Mouse (Mus musculus): ENCODE results near the gene Hydin. TPM values are rescaled to one million over a fixed set of nuclear protein-coding genes. Genes with fewer than 3 reads are reported as not detected.

Gene Hydin
- polyA plus RNA-seq, 1 experiment from 2014 or later: 0.14 TPM

DNA sequence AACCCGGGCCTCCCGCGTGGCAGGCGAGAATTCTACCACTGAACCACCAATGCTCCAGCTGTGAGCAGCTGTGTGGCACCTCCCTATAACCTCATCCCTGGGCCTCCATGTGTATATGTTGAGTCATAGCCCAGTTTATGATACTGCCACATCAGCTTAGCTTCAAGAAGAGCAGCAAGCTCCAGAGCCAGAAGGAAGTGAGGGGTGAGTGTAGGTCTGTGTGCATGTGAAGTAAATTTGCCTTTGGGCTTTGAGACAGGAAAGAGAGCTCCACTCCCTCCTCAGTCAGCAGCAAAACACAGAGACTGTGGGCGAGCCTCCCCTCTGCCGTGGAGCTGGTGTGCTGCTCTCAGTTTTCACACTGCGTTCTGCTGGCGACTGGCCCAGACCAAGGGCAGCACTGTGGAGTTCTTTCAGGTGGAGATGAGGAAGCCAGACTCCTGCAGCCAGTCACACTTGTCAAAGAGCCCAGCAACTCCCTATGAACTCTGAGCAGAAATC is 363.8 kb downstream of the Hydin start:
- peak; percentile 9 for DNase-seq (ENCODE audit: low spot score)

DNA sequence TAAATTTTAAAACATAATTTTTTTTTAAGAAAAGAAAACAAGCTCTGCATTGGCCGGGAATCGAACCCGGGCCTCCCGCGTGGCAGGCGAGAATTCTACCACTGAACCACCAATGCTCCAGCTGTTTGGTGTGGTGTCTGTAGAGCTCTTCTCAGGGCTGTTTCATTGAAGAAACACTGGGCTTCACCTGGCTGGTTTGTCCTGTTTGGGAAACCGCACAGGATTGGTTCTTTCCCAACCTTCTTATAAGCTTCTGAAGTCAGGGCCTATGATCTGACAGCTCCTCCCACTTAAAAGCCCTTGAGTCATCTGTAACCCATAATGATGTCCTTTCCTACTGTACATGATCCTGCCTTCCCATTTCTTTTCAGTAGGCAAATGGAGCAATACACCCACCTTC is 364.4 kb downstream of the Hydin start:
- DNase-seq (ENCODE audit: low spot score): no peak

DNA sequence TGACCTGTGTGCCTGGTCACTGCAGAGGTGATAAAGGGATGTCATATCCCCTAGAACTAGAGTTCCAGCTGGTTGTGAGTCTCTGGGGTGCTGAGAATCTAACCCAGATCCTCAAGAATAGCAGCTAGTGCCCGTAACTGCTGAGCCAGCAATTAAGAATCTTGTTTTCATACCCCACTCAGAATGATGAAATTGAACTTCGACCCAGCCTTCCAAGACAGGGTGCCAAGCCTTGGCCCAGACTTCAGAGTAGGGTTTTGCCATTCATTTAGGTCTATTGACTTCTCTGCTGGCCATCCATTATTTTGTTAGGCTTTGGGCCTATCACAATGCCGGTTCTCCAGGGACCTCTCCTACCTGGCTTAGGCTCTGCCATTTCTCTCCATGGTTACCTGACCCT is 367.0 kb downstream of the Hydin start:
- no peak for DNase-seq (ENCODE audit: low spot score)

DNA sequence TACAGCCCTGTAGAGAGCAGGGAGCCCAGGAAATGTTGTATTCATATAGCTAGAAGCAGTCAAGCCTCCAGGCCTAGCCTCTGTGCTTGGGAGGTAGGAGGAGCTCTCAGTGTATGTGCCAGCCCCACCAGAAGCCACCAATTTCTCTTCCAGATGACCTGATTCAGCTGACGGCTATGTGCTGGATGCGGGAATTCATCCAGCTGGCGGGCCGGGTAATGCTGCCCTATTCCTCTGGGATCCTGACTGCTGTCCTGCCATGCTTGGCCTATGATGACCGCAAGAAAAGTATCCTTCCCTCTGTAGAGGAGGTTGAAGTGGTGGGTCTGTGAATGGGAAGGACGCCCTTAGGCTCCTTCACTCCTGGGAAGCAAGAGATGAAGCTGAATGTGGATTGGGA is 369.4 kb downstream of the Hydin start:
- no peak for DNase-seq (ENCODE audit: low spot score)

DNA sequence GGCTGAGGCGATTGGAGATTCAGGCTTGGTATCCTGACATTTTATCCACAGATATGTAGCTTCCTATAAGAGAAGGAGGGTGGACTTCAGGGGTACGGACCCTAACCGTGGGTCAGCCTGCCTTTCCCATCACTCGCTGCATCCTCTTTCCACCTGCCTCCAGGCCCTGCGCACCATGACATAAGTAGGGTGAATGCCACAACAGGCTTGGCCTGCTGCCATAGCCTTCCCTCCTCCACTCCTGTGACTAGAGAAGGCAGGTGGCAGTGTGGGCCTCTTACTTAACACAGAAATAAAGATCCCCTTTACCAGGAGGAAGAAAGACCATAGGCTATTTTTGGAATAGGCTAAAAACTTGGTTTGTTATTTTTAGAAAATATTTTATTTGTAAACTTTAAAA is 375.6 kb downstream of the Hydin start:
- DNase-seq (ENCODE audit: low spot score): no peak

DNA sequence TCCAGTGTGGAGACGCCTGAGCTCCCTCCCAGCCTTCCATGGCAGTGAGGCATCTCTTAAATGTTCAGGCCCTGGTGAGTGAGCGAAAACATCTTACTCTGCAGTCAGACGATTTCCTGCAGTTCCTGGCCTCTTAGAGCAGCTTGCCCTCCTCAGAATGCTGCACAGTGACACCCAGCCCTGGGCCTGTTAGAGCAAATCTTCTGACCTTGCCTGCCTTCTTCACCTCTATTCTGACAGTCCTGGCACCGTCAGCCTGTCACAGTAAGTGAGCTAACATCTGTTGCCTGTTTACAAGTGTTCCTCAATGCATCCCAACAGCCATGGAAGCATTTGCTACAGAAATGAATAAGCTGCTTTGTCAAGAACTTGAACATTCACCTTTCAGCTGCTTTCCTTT is 376.4 kb downstream of the Hydin start:
- DNase-seq (ENCODE audit: low spot score): no peak

DNA sequence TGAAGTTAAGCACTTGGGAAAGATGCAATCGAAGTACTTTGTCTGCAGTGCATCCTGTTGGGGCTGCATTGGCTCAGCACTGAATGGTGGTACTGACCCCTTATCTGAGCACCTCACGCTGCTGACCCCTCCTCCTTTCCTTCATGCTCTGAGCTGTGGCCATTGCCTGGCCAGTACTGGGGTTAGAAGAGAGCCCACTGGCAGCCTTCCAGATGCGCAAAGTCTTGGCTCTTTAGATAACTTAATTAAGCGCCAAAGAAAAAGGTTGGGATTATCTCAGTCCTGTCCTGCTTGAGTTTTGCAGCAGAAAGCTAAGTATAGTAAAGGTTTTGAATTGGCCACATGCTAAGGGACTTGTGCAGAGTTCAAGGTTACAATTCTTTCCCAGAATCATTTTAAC is 377.6 kb downstream of the Hydin start:
- no peak for DNase-seq (ENCODE audit: low spot score)

DNA sequence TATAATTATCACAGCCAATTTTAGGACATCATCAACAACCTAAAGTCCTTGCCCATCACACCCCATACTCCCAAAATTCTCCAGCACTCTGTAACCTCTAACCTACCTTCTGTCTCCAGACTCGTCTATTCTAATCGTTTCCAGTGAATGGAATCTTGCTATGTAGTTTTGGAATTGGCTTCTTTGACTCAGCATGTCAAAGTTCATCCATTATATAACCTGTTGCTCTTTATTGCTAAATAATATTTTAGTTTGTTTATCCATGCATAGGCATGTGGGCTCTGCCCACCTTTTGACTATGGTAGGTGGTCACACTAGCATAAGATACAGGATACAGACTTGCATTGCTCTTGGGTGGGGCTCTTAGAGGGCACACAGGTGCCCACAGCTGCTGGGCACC is 378.1 kb downstream of the Hydin start:
- DNase-seq (ENCODE audit: low spot score): no peak

DNA sequence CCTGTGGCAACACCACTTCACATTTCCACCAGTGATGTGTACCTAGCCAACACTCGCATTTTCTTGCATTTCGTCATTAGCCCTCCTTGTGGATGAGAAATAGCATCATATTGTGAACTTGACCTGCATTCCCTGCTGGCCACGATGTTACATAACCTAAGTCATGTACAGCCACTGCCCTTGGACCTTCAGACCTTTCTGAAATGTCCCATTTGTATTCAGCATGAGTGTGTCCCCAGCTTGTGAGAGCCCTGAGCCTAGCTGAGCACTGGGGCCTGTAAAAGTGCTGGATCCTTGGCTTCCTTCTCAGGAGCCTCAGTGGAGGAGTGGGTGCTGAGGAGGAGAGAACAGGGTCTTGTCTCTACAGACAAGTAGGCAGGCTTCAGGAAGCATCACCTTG is 378.6 kb downstream of the Hydin start:
- DNase-seq (ENCODE audit: low spot score): no peak

DNA sequence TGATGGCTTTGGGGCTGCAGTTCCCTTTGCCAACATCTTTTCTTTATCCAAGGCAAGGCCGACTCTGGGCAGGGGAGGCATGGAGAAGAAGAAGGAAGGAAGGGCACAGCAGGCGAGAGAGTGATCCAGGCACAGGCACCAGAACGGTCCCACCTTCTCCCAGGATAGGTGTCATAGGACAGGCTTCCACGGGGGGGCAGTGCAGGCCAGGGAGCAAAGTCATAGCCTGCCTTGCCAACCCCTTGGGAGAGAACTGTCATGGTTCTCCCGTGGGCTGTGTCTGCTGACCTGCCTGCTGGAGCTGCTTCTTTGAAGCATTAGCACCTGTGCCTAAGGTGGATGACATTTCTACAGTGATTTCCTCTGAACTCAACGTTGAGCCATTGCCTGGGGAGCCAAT is 379.3 kb downstream of the Hydin start:
- peak; percentile 38 for DNase-seq (ENCODE audit: low spot score)

DNA sequence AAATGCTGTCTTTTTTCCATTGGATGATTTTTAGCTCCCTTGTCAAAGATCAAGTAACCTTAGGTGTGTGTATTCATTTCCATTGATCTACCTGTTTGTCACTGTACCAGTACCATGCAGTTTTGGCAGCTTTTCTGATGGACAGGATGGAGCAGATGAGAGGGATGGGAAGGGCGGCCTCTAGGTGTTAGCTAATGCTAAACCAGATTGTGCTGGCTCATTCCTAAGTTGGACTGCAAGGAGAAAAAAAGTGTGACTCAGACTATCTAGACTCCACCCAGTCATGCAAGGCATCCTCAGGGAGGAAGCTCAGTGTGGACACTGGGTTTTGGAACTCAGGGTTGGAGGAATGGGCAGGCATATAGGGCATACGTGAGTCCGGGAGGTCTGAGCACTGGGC is 381.8 kb downstream of the Hydin start:
- DNase-seq (ENCODE audit: low spot score): no peak

DNA sequence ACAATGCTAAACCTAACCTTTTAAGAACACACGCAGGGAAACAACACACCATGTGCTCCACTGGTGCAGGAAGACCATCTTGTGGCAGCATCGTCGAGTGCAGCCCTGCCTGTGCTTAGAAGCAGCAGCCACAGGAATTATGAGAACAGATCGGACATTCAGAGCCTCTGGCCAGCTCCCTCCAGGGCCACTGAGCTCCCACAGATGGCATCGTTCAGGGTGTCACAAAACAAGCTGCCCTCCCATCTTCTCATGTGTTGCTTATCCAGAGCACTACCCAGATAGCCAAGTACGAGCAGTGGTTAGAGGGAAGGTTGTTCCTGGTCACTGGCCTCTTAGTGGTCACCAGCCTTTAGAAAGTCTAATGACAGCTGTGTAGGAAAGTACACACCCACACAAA is 382.5 kb downstream of the Hydin start:
- DNase-seq (ENCODE audit: low spot score): no peak

DNA sequence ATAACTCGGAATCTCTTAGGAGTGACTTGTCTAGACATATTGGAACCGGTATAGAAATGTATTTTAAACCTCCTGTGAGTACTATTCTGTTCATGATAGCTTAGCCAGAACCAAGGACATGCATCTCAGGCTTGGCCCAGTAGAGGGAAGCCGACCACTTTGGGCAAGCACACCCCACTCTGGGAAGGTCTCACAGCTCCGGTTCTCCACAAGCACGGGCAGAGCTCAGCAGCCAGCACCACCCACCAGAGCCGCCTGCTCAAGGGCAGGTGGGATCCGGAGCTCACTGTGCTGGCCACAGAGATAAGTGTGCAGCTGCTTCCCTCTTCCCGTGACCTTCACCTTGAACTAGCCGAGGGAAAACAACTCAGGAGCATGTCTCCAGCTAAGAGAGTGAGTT is 384.1 kb downstream of the Hydin start:
- no peak for DNase-seq (ENCODE audit: low spot score)

DNA sequence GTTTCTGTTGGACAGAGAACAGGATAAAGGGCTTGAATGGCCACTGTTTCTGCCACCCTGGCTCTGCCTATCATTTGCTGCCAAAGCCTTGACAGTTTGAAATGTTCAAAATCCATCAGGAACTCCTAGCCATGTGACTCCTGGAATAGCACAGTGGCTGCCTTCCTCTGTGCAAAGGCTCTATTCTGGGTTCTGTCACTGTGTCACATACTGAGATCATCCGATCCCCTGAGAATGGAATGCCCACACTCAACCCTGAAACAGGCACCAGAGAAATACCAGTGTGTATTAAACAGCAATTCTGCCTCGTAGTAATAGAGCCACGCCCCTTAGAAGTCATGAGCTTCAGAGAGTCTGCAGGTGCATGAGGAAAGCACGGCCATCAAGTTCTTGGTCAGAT is 385.1 kb downstream of the Hydin start:
- DNase-seq (ENCODE audit: low spot score): no peak

DNA sequence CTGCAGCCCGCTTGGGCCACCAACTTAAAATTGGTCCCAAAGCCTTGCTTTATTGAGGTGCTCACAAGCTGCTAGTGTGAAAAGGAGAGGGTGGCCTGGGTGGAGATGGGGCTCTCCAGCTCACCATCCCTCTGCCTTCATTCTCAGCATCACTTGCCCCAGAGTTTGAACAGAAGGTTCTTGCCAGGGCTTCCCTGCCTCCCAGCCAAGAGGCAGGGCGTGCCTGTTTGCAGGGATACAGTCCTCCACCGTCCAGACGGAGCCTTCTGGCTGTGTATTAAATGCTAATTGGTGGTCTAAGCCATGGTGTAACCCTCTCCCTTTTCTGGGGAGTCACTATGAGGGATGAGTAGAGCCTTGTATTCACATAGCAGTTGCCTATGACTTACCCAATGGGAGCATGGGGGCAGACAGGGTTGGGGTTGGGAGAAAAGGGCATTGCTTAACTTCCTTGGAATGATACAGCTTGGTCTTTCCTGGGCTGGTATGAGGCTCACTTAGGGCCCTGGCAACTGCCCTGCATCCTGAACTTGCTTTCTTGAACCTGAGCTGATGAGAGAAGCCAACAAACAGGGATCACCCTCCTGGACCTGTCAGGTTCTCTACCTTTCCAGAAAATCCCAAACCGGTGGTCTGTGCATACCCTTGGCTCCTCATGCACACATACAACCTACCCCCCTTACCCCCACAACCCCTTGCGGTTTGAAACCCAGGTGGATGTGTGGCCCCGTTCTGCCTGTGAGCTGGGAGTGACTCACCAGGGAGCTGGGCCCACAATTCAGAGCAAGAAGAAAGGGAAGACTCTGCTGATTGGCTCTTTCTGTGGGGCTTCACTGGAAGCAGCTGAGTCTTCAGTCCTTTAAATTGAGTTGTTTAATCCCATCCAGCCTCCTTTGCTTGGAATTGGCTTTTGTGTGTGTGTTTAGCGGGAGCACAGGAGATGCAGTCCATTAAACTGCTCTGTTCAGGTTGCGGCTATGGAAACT is 387.6 kb downstream of the Hydin start:
- no peak for DNase-seq (ENCODE audit: low spot score)

DNA sequence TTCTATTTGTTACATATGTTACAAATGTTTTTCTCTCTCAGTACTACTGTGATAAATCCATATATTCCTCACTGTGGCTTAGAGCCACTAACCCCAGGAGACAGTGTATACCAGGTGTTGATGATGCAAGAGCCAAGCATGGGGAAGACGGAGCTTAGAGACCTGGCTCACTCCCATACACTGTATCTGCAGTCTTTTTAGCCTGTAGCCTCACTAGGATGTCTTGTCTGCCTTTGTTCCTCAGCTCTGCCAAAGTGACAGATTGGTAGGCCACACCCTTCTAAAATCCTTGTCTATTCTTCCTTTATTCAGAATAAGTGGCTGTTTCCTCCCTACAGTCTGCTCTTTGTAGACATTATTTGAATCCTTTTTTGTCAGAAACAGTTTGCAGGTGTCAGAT is 389.1 kb downstream of the Hydin start:
- no peak for DNase-seq (ENCODE audit: low spot score)

DNA sequence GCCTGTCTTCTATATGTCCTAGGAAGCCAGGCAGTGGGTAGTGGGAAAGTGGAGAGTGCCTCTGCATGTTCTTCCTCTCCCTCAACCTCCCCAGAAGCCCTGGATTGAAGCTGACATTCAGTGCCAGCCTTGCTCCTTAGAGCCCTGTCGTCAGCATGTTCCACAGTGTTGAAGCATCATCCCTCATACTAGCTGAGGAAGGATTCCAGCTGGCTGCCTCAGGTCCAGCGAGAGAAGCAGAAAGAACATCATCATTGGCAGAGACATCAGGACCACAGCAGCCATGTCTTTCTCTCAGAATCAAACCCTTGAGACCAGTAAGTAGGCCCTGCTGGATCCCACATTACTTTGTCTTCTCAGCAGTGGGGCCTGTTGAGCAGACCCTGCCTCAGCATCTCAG is 390.9 kb downstream of the Hydin start:
- no peak for DNase-seq (ENCODE audit: low spot score)

Small RNA genes lying within 50 kb of the gene (microRNA-seq; reads per million reads assigned to microRNA genes)
- not detected for gene Gm44489 (ENCODE audit: borderline number of aligned reads)
- not detected for gene Gm47306 (ENCODE audit: borderline number of aligned reads)

Other genes starting within 250 kb of the Hydin start
- not detected in 2 replicates for gene Chst4, start 227.2 kb upstream of the Hydin start, polyA plus RNA-seq (2015; fragmentation: Nextera tagmentation; extraction: Ambion mirVana)
- gene Zfp612, start 187.2 kb upstream of the Hydin start, polyA plus RNA-seq (2015; fragmentation: Nextera tagmentation; extraction: Ambion mirVana): 1.2 and 1.5 TPM in 2 replicates
- gene Gm21964, start 165.8 kb upstream of the Hydin start, polyA plus RNA-seq (2015; fragmentation: Nextera tagmentation; extraction: Ambion mirVana): 0.14 TPM in 1 of 2 replicates, not detected in the other
- gene Gm17720, start 164.2 kb upstream of the Hydin start, polyA plus RNA-seq (2015; fragmentation: Nextera tagmentation; extraction: Ambion mirVana): not detected in 2 replicates
- 1.3 and 1.4 TPM in 2 replicates for gene Calb2, start 98.8 kb upstream of the Hydin start, polyA plus RNA-seq (2015; fragmentation: Nextera tagmentation; extraction: Ambion mirVana)
- 6.9 and 7.6 TPM in 2 replicates for gene Cmtr2, start 51.3 kb upstream of the Hydin start, polyA plus RNA-seq (2015; fragmentation: Nextera tagmentation; extraction: Ambion mirVana)